Mouse (Mus musculus): ENCODE measurements around the gene Aqp3. TPM values are rescaled to one million over a fixed set of nuclear protein-coding genes. Genes with fewer than 3 reads are reported as not detected.

The Aqp3 gene
- polyA plus RNA-seq (2012; ENCODE audit: insufficient read depth, insufficient read length, missing spikeins): not detected in 2 replicates

DNA sequence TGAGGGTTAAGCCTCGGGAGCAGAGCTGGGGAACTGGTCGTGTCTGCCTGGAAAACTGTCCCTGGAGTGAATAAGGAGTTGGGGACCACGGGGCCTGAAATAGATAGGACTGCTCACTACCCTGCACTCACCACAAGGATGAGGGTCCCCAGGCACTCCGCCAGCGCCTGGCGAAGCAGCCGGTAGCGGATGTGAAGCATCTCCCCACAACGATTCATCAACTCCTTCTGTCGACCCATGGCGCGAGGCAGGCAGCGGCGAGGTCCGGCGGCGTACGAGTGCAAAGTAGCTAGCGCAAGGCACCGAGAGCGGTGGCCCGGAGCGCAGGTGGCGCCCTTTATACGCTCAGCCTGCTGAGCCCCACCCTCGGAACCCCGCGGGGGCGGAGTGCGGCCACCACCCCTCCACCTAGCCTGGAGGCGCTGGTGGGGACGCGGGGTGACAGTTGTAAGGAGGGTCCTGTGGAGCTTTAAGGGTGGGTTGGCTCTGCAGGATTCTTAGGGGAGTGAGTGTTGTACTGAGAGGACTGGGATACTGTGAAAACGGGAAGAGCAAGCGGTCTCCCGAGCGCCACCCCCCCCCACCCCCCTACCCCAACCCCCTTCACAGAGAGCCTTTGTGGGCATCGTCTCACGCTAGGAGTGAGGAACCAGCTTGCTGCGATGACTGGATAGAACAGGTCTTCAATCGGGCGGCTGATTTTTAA, at the start of gene Aqp3:
Gene Aqp3 (minus strand): TSS at position 313 of the 706 bp plus-strand sequence.
- H3K4me1 ChIP-seq (ENCODE audit: control insufficient read depth, insufficient read depth, insufficient read length, low read length): no peaks in the 10 kb centered on the region; the same call in 1 of the 2 replicates
- peak within 1 kb of the TSS; percentile 45 for H3K4me3 ChIP-seq (ENCODE audit: insufficient read depth, low read depth, low read length)
- no peak within 1 kb of the TSS for H3K27ac ChIP-seq (replicated peaks; ENCODE audit: low read depth, low read length)

DNA sequence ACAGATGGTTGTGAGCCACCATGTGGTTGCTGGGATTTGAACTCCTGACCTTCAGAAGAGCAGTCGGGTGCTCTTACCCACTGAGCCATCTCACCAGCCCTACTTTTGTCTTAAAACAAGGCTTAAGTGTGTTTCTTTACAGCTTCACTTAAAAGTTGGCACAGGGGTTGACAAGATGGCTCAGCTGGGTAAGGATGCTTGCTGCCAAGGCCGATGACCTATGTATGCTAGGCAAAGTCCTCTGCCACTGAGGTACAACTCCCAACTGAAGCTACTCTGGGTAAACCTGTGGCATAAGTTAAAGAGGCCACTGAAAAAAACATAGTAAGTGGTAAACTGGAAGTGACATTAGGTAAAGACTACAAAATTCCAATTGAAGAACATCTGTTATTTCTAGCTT, 44.6 kb upstream of the Aqp3 start:
- Histone ChIP-seq H3K4me3 (ENCODE audit: insufficient read depth, low read depth, low read length) (no peak overlapping the region), H3K27ac (replicated peaks; ENCODE audit: low read depth, low read length) (no peak overlapping the region), H3K4me1 (ENCODE audit: control insufficient read depth, insufficient read depth, insufficient read length, low read length) (peaks cover 18% of the 10 kb centered on the region)

DNA sequence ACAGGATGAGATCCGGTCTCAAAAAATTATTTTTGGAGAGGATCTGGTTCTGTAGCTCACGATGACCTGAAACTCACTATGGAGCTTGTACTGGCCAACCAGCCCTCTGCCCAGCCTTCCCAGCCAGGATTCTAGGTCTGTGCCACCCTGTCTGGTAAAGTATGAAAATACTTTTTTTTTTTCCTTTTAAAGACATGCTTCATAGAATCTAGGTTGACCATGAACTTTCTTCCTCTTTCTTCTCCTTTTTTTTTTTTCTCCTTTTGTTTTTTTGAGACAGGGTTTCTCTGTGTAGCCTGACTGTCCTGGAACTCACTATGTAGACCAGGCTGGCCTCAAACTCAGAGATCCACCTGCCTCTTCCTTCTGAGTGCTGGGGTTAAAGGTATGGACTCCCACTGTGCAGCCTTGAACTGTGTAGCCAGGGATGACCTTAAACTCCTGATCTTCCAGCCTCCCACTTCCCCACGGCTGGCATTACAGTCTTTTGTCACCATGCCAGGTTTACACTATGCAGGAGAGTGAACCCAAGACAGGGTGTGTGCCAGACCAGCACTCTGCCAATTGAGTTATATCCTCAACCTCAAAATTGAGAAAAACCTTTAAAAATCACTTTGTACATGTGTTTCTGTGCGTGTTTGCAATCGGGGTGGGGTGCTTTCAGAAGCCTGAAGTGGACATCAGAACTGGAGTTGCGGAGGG, 42.3 kb upstream of the Aqp3 start:
- H3K27ac ChIP-seq (replicated peaks; ENCODE audit: low read depth, low read length): 0 out of 2 replicates have a peak overlapping the region, but pooled peaks have one; percentile 21
- H3K4me3 ChIP-seq (ENCODE audit: insufficient read depth, low read depth, low read length): no peak overlapping the region
- peaks cover 18% of the 10 kb centered on the region for H3K4me1 ChIP-seq (ENCODE audit: control insufficient read depth, insufficient read depth, insufficient read length, low read length)

DNA sequence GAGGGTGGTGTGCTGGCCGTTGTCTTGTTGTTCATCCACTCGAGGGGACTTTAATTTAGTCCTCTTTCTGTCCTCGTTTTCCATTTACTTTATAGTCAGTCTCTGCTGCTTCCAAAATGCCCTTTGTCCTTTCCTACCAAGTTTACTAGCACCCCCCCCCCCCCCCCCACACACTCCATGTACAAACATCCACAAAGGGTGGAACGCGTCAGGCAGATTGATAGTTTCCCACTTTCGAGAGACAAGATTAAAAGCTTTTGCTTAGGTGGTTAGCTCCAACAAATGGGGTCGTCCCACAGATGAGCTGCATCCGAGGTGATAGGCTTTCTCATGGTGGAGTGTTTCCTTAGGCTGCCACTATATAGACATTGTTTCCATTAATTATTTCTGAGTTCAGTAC, 38.8 kb upstream of the Aqp3 start:
- Histone ChIP-seq H3K4me1 (ENCODE audit: control insufficient read depth, insufficient read depth, insufficient read length, low read length) (peaks cover 12% of the 10 kb centered on the region), H3K4me3 (ENCODE audit: insufficient read depth, low read depth, low read length) (peak overlapping the region; percentile 69)

DNA sequence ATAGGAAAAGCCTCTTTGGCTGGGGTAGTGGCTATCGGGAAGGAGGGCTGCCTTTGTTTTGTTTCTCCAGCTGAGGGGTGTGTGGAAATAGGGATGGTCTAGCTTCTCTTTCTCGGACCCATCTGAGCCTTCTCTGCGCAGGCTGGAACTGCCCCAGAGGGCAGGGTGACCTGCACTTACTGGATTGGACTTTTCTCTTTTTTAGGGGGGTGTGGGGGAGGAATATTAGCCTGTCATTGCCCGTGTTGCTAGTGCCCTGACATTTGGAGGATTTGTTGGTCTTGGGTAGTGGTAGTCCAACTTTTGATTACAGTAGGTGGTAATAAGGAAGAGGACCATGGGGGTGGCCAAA, 38.4 kb upstream of the Aqp3 start:
- Histone ChIP-seq H3K27ac (replicated peaks; ENCODE audit: low read depth, low read length) (peak overlapping the region; percentile 77), H3K4me1 (ENCODE audit: control insufficient read depth, insufficient read depth, insufficient read length, low read length) (peaks cover 10% of the 10 kb centered on the region; the same call in 1 of the 2 replicates), H3K4me3 (ENCODE audit: insufficient read depth, low read depth, low read length) (peak overlapping the region; percentile 69)

More for the DNA sequence above, 38.8 kb upstream of the Aqp3 start:
- H3K27ac ChIP-seq (replicated peaks; ENCODE audit: low read depth, low read length): peak overlapping the region; percentile 77

DNA sequence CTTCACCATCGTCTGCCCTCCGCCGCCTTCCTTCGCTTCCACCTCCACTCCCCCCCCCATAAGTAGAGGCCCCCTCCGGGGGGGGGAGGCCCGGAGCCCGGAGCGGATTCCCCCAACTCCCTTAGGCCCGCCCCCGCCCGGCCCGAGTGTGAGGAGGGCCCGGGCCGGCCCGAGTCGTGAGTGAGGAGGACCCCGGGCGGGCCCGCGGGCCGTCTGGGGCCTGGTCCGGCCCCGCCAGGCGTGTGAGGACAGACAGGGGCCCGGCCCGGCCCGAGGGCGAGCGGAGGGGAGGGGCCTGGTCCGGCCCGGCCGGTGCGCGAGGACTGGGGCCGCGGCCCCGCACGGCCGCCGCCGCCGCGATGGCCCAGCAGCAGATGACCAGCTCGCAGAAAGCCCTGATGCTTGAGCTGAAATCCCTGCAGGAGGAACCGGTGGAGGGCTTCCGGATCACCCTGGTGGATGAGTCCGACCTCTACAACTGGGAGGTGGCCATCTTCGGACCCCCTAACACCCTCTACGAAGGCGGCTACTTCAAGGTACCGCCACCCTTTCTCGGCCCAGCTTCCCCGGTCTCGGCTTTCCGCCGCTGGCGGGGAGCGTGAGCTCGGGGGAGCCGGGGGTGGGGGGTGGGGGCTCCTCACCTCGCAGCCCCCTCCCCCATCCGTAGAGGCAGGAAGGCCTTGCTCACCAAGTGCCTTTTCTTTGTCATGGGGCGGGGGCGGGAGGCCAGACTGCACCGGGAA, 37.9 kb upstream of the Aqp3 start, which contains the start of gene Ube2r2:
Gene Ube2r2 (plus strand): TSS at position 33 of the 743 bp plus-strand sequence.
- peak within 1 kb of the TSS; percentile 73 for H3K4me3 ChIP-seq (ENCODE audit: insufficient read depth, low read depth, low read length)
- peaks cover 10% of the 10 kb centered on the region; the same call in 1 of the 2 replicates for H3K4me1 ChIP-seq (ENCODE audit: control insufficient read depth, insufficient read depth, insufficient read length, low read length)
- peak within 1 kb of the TSS; percentile 89 for H3K27ac ChIP-seq (replicated peaks; ENCODE audit: low read depth, low read length)

DNA sequence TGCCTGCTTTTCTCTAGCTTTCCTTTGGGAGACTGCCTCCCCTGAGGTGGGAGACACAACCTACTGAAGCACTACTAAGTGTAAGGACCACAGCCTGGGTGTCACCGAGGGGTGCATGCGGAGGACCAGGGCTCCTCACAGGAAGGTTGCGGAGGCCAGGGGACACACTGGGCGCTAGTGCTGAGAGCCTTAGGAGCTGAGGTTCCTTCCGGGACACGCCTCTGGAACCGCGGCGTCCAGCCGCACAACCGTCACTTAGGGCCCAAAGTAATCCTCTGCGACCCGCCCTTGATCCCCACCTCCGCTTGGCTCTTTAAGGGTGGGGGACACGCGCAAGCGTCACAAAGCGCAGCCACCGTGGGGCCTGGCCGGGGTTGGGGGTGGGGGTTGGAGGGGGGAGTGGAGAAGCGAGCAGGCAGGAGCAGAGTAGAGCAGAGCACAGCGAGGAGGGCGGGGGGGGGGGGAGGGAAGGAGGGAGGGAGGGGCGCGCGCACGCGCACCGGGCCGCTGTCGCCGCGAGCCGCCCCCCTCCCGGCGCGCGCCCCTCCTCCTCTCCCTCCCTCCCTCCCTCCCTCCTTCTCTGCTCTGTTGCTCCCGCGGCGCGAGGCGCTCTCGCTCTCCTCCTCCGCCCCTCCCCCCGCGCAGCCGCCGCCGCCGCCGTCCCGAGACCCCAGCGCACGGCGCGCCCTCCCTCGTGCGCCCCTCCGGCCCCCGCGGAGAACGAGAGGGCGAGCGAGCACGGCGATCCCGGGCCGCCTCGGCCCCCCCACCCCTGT, 37.1 kb upstream of the Aqp3 start:
- Histone ChIP-seq H3K4me3 (ENCODE audit: insufficient read depth, low read depth, low read length) (peak overlapping the region; percentile 73), H3K27ac (replicated peaks; ENCODE audit: low read depth, low read length) (peak overlapping the region; percentile 89), H3K4me1 (ENCODE audit: control insufficient read depth, insufficient read depth, insufficient read length, low read length) (peaks cover 5% of the 10 kb centered on the region; the same call in 1 of the 2 replicates)

DNA sequence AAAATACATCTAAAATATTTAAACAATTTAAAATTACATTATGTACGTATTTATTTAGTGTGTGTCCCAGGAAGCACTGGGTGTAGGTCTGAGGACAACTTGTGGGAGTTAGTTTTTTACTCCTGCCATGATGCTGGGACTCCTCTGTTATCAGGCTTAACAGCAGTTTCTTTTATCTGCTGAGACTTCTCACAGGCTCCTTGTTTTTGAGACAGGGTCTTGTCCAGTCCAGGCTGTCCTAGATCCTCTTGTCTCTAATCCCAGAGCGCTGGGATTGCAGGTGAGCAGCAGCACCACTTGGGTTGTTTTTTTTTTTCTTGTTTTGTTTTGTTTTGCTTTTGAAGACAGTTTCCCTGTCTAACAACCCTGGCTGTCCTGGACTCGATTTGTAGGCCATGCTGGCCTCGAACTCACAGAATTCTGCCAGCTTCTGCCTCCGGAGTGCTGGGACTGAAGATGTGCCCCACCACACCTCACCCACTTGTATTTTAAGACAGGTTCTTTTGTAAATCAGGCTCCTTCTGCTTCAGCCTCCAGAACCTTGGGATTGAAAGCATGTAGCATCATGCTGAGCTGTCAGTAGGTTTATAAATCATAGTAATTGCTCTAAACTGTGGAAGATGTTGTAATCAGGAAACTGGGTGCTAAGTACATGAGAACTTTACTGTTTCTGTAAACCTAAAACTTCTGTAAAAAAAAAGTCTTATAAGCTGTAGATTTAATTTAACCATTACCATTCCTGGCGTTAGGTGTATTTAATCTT, 35.7 kb upstream of the Aqp3 start:
- Histone ChIP-seq H3K4me3 (ENCODE audit: insufficient read depth, low read depth, low read length) (no peak overlapping the region), H3K27ac (replicated peaks; ENCODE audit: low read depth, low read length) (no peak overlapping the region)

DNA sequence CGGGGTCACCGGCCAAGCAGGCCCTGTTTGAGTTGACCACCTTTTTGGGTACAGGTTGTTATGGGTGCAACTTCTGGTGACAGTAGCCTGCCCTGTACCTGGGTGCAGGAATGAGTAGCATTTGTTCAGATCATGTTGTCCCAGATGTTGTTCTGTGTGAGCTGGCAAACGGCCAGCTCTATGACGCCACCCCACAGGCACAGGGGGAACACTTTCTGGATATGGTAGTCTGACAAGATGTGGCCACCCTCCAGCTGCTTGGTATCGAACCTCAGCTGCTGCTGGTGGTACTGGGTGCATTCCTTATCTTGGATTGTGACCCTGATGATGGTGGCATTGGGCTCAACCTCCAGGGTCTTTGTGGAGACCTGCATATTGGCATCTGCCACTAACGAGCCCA, 34.5 kb upstream of the Aqp3 start:
- no peak overlapping the region for H3K4me3 ChIP-seq (ENCODE audit: insufficient read depth, low read depth, low read length)
- H3K4me1 ChIP-seq (ENCODE audit: control insufficient read depth, insufficient read depth, insufficient read length, low read length): no peaks in the 10 kb centered on the region
- no peak overlapping the region for H3K27ac ChIP-seq (replicated peaks; ENCODE audit: low read depth, low read length)

More for the DNA sequence above, 35.7 kb upstream of the Aqp3 start:
- H3K4me1 ChIP-seq (ENCODE audit: control insufficient read depth, insufficient read depth, insufficient read length, low read length): no peaks in the 10 kb centered on the region

DNA sequence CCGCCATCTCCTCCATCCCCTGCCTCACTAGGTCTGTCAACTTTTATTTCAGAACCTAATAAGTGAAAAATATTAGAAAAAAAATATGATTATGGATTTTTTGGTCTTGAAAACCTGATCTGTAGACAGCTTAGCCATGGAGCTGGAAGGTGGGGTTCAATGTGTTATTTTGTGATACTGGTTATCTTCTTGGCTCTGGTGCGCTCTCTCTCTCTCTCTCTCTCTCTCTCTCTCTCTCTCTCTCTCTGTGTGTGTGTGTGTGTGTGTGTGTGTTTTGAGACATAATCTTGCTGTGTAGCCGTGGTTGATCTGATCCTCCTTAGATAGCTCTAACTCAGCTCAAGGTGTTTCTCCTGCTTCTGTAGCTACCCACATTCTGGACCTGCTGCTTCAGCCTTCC, 31.9 kb upstream of the Aqp3 start:
- H3K4me3 ChIP-seq (ENCODE audit: insufficient read depth, low read depth, low read length): no peak overlapping the region
- H3K4me1 ChIP-seq (ENCODE audit: control insufficient read depth, insufficient read depth, insufficient read length, low read length): no peaks in the 10 kb centered on the region
- H3K27ac ChIP-seq (replicated peaks; ENCODE audit: low read depth, low read length): no peak overlapping the region

DNA sequence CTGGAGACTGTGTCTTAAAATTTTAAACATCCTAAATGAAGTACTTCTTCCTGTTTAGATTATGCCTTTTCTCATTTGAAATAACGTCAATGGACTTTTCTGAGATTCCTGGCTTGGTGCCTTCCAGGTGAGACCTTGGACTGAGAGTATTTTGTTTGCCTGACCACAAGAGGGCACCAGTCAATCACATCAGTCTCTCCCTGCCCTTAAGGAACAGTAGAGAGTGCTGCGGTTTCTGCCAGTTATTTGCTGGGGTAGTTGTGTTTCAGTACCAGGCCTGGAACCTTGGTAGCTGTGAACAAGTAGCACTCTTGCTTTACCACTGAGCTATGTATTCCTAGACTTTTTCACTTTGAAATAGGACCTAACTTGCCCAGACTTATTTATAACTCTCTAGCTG, 31.4 kb upstream of the Aqp3 start:
- Histone ChIP-seq H3K4me3 (ENCODE audit: insufficient read depth, low read depth, low read length) (no peak overlapping the region), H3K4me1 (ENCODE audit: control insufficient read depth, insufficient read depth, insufficient read length, low read length) (no peaks in the 10 kb centered on the region), H3K27ac (replicated peaks; ENCODE audit: low read depth, low read length) (no peak overlapping the region)

DNA sequence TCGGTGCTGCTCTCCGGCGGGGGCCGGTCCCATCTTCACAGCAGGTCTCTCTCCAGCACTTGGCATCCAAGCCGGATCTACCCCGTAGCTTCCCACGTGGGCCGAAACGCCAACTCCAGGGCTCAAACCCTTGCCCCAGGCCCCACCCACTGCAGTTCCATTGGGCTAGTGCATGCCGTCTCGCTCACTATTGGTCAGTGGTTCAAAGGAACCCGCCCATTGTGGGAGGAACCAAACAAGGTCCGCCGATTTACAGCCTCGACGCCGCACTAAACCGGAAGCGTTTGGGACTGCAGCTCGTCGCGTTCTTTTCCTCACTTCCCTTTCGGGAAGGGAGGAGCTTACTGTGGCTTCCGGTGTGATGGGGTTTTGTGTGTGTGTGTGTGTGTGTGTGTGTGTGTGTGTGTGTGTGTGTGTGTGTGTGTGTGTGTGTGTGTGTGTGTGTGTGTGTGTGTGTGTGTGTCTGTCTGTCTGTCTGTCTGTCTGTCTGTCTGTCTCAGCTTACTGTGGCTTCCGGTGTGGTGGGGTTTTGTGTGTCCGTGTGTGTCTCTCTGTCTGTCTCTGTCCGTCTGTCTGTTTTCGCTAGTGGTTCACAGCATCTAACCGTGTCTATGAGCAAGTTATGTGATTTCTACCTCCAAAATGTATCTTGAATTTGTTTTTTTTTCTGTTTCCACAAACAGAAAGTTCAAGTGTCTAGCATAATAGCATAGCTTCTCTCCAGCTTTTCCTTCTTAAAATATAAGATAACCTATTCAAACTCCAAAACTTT, 26.4 kb upstream of the Aqp3 start, which contains the start of gene Nol6:
Gene Nol6 (minus strand): TSS at position 276 of the 772 bp plus-strand sequence.
- Histone ChIP-seq H3K27ac (replicated peaks; ENCODE audit: low read depth, low read length) (peak within 1 kb of the TSS; percentile 46), H3K4me1 (ENCODE audit: control insufficient read depth, insufficient read depth, insufficient read length, low read length) (0 out of 2 replicates have a peak, but pooled peaks cover 2% of the 10 kb centered on the region), H3K4me3 (ENCODE audit: insufficient read depth, low read depth, low read length) (peak within 1 kb of the TSS; percentile 68)

DNA sequence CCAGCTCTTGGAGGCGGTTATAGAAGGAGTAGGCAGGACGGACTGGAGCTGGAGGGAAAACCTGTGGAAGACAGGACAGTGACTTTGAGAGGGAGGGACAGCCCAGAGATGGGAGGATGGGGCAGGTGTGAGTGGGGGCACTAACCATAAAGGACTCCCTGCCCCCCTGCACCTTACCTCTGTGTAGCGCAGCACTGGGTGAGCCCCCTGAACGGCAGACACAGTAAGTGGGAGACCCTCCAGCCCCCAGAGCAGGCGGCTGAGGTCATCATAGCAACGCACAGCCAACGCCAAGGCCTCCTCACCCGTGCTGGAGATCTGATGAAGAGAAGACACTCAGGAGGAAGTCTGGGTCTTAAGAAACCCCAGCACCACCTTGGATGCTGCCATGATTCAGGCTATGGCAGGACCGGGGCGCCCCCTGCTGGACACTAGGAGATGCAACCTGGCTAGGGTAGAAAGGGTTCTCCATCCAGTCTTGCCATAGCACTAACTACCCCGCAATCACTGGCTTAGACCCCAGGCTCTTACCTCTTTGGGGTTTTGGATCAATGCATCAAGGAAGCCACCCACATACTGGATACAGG, 20.8 kb upstream of the Aqp3 start:
- no peak overlapping the region for H3K27ac ChIP-seq (replicated peaks; ENCODE audit: low read depth, low read length)
- 0 out of 2 replicates have a peak, but pooled peaks cover 2% of the 10 kb centered on the region for H3K4me1 ChIP-seq (ENCODE audit: control insufficient read depth, insufficient read depth, insufficient read length, low read length)
- no peak overlapping the region for H3K4me3 ChIP-seq (ENCODE audit: insufficient read depth, low read depth, low read length)

Measured in brown adipose tissue, adult 24 weeks (tissue).